Mouse (Mus musculus) right cerebral cortex, postnatal 36 days (tissue): Measurements from ENCODE around the gene Bcar3.

Experiments
- DNase-seq, 2 experiments: peaks; one replicate each; pipeline ENCODE4 v3.0.0; 2022; ENCODE audit warnings: low spot score in 2 of 2, mixed read lengths in 1 of 2

The Bcar3 gene

DNA sequence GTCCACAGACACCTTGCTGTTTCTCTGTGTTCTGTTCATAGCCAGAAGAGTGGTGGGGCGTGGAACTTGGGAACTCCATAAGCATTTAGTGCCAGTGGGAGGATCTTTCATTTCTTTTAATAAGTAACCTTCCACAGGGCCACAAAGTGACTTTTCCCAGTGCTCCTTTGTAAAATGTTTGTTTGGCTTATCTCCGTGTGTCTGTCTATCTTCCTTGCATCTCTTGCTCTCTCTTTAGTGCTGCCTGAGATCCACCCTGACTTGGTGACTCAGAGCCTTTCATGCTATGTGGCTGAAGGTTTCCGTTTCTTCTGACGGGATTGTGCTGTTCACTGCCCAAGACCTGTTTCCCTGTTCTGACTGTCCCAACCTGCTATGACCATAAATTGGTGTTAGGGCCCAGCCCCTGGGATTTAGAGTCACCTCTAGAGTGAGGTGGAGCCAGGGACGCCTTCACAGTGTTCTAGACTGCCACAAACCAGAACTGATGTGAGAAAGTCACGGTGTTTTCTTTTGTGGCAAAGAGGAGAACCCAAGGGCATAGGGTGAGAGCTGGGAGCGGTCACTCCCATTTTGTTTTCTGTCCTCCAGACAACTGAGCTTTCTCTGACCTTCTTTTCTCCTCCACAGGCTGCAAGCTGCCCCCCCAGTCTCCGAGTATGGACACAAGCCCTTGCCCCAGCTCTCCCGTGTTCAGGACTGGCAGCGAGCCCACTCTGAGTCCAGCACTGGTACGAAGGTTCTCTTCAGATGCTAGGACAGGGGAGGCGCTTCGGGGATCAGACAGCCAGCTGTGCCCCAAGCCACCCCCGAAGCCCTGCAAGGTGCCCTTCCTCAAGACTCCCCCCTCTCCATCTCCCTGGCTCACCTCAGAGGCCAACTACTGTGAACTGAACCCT lies 218.0 kb downstream of the Bcar3 start:
- DNase-seq, result no peak

DNA sequence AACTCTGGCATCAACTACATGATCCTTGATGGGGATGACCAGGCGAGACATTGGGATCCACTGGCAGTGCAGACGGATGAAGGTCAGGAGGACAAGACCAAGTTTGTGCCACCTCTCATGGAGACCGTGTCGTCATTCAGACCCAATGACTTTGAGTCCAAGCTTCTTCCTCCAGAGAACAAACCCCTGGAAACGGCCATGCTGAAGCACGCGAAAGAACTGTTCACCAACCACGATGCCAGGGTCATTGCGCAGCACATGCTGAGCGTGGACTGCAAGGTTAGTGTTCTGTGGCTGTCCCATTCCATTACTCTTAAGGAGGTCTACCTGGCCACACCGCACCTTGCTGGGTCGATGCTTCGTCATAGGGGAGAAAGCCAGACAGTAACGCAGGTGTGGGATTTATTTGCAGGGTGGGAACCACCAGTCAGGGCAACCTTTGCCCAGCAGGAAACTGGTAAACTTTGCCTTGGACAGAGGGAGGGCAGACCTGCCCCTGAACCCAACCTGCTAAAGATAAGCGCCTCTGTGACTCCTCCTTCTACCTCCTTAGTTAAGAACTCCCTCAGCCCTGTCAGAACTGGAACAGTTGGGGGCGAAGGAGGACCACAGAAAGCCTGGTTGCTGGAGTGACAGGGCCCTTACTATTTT lies 218.9 kb downstream of the Bcar3 start:
- DNase-seq, result no peak

- DNase-seq, result no peak
These were observed 221.8 kb downstream of the Bcar3 start for GRCm38 (mm10) chr3:122515568-122516326.

GRCm38 (mm10) chr3:122516327-122516695 lies 222.4 kb downstream of the Bcar3 start:
- no peak for DNase-seq

DNA sequence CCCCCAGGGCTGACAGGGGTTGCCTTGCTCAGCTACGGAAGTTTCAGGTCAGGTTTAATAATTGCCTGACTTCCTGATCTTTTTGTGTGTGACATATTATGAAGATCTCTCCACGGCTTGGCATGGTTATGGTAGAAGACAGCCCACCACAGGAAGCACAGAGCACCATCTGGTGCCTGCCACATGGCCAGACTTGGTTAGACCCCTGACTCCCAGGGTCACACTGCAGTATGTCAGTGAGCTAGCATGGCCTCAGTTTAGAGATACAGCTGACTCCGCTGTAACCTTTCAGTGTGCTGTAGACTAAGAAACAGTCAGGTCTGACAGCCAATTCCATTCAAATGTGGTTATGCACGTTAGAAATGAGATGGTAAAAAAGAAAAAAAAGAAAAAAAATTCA lies 223.8 kb downstream of the Bcar3 start:
- DNase-seq, result no peak

- no peak for DNase-seq
These were observed 224.3 kb downstream of the Bcar3 start for GRCm38 (mm10) chr3:122518231-122518736.

DNA sequence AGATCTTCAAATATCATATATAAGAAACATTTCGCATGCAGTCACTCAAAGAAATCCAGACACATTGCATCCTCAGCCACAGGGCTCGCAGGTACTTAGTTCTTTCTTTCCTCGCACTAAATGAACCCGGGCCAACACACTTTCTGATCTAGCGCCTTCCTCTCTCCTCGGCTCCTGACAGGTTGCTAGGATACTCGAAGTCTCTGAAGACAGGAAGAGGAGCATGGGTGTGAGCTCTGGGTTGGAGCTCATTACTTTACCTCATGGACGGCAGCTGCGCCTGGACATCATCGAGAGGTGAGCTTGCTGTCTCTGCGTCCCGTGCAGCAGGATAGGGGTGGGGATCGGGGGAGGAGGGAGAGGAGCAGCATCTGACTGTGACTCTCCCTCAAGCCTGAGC lies 225.1 kb downstream of the Bcar3 start:
- DNase-seq, result no peak

DNA sequence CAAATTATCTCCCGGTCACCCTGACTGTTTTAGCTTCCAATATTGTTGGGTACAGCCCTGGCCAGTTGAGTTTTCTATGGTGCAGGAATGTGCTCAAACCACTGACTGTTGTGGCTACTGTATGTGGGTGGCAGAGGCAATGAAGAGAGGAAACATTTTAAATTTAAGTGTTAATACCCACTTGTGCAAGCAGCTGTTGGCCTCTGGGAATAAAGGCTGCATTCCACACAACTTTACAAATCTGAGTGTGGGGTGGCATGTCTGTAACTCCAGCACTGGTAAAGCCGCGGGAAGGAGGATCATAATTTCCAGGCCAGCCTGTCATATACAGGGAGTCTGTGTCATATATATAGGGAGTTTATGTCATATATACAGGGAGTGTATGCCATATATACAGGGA lies 226.4 kb downstream of the Bcar3 start:
- DNase-seq, result no peak

DNA sequence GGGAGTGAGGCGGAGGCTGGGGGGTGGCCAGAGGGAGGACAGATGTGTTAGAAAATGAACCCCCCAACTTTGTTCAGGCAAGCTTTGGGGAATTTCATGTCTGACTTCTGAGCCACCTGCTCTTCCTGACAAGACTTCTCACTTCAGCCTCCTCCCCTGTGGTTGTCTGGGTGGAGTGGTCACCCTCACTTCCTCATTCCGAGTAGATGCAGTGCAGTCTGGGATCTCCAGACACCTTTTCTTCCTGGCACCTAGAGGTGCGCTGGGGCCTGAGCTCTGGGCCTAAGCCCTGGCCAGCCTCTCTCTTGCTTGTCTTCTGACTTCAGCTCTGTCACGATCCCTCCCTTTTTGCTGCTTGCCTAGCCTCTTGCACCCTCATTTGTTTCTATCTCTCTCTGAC lies 226.9 kb downstream of the Bcar3 start:
- no peak for DNase-seq

GRCm38 (mm10) chr3:122521294-122521693 lies 227.4 kb downstream of the Bcar3 start:
- no peak for DNase-seq

DNA sequence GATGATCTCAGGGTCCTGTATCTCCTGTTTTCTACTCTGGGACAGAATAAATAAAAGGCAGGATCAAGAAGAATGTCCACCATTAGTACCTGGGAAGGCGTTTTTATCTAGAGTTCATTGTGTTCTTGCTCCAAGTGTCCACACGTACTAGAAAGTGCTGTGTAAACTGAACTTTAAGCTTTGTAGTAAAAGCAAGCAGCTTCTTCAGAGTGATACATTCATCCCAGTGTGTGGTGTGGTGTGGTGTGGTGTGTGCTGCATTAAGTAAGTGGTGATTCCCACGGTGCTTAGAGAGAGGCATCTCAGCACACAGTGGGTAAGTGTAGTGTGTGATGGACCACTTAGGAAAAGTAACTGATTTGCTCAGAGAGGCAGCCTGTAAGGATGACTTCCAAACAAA lies 234.5 kb downstream of the Bcar3 start:
- no peak for DNase-seq

DNA sequence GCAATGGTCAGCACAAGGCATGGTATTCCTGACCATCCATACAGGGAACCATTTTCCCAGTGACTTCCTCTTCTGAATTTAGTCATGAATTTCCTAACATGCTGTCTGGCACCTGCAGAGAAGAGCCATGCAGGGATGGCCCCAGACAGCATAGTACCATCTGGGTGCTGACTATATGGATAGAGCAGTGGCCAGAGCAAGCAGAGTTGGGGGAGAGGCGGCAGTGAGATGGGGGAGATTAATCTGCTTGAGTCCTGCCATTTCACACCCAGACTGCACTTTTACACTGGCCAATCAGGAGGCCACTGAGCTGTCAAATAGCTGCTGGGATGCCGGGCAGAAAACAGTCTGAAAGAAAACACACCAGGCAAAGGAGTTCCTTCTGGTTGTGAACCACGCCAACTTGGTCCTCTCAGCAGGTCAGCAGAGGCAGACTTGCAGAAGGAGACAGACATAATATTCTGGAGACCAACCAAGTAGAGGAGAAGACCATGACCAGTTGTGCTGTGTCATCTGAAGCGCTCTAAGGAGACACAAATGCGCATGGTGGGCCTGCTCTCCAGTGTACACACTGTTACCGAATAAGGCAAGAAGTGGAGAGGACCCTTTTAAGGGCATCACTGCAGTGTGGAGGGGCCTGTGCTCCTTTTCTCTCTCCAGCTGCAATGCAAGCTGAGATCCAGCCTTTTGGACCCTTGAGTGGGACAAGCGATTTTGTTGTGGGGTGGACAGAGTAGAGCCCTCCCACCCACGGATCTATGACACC lies 242.2 kb downstream of the Bcar3 start:
- DNase-seq, result no peak

- no peak for DNase-seq
These were observed 244.9 kb downstream of the Bcar3 start for GRCm38 (mm10) chr3:122538851-122539250.

DNA sequence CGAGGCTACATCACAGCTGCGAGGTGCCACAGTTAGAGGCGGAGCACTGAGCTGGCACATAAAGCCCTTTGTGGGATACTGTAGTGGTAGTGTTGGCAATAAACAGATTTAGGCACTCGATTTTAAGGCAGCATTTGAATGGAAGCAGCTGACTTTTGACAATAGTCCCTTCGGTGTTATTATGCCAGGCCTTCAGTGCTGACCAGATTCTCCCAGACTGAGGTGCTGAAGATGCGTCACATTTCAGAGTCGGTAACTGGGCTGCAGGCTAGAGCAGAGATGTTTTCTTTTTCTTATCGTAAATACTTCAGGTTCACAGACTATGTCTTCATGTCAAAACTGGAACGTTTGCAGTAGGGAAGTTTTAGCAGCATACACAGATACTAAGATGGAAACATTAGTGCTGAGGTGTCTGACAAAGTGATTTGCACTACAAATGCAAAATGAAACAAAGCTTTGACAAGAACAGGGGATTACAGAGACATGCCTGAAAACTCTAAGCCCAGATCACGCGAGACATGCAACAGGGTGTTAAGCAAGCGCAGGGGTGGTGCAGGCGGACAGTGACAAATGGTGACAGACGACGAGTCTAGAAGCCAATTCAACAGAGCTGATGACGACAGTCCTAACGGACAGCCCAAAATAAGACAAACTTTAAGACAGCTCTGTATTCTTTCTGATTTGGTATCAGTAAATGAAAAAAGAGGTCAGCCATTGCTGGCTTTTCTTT lies 246.2 kb downstream of the Bcar3 start:
- no peak for DNase-seq

DNA sequence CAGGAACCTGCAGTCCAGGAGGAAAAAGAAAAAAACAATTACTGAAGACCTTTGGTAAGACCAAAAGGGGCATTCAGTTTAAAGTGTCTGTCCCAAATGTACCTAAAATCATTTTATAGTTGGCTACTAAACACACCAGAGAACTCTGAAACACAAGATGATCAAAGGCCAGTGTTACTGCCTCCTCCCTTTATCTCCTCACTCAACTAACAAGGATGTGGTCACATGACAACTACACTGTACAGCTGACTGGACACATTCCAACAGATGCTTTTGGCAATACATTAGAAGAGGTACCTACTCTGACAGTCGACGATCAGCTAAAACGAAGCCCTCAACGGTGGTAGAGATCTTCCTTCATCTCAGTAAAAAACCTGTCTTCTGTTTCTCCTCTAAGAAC lies 247.0 kb downstream of the Bcar3 start:
- DNase-seq, result no peak

GRCm38 (mm10) chr3:122545346-122545745 lies 251.4 kb downstream of the Bcar3 start:
- DNase-seq, result no peak

DNA sequence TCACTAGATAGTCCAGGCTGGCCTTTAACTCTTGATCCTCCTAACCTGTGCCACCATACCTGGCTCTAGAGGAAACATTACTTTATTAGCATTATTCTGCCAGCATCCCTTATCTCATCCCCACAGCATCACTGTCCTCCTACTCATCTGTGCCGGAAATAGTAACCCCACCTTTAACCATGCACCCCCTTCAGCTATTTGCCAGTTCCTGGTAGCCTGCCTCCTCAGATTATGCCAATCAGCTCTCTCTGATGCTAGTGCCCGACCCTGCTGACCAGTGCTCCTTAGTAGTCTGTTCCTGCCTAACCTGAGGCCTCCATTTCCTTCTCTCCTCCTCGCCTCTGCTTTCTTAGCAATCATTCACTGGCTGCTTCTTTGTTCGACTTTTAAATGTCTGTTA lies 253.5 kb downstream of the Bcar3 start:
- no peak for DNase-seq

DNA sequence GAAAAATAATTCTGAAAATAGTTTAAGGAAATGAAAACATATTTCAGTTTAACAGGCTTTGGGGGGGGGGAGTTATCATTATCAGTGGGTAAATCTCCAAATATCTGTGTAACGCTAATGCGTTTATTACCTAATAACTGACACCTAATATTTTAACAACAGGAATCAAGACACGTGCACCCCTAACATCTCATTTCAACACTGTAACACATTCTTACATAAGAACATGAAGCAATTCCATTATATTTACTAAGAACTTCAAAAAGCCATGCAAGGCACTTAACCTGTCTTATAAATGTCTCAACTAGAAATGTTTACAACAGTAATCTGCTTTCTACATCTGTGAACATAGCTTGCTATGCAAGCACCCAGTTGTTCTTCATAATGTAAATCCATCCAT lies 257.2 kb downstream of the Bcar3 start:
- no peak for DNase-seq

DNA sequence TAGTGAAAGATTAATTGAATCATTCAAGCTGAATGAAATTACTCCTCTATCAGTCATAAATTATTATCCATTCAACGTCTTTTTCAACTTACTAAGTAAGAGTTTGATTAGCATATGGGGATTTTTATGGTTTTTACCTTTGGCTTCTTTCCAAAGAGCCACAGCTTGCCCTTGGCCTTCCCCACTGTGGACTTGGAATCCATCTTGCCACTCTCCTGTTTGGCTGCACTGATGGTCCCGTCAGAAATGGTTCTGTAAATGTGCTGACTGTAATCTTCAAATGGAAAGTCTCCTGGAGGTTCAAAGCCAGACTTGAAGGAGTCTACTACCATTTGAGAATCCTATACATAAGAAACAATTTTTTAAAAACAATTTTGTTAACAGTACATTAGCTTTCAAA lies 263.8 kb downstream of the Bcar3 start:
- no peak for DNase-seq

- DNase-seq, result no peak
These were observed 271.3 kb downstream of the Bcar3 start for GRCm38 (mm10) chr3:122565285-122565684.

DNA sequence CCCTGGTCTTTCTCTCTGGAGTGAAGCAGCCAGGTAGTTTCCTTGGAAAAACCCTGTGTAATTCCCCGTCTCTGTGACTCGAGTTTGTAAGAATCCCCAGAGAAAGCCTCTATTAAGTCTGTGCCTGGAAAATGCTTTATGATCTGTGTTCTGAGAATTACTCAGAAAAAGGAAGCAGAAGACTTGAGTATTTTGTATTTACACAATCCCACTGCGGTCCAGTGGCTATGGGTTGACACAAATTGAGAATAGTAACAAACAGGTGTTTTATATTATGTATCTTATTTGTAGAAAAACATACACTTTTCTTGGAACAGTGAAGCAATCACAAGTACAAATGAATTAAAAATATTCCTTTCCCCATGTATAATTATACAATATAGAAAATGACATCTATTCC lies 272.2 kb downstream of the Bcar3 start:
- no peak for DNase-seq
